Mouse (Mus musculus) hindbrain, embryonic 14.5 days (tissue): ENCODE results near the gene Pepd. TPM values are rescaled to one million over a fixed set of nuclear protein-coding genes. Genes with fewer than 3 reads are reported as not detected.

Experiments
- ATAC-seq: fragments of 200-750 bp; cut with Nextera tagmentation; 2 replicates; pipeline ENCODE4 v1.8.0; 2017; ENCODE audit warnings: moderate number of reproducible peaks, mild to moderate bottlenecking, moderate TSS enrichment, moderate library complexity; ENCODE audit not compliant: low FRiP score
- DNase-seq: peaks from one replicate; pipeline ENCODE4 v3.0.0-alpha.2; 2015; ENCODE audit warnings: low spot score
- H3K27ac ChIP-seq: fragments of 300-500 bp; sonication (generic); 2 replicates; pipeline ENCODE4 v1.5.1; 2014; ENCODE audit warnings: mild to moderate bottlenecking, moderate library complexity
- H3K27me3 ChIP-seq: fragments of 300-500 bp; sonication (generic); 2 replicates; pipeline ENCODE4 v1.6.1; 2014; ENCODE audit warnings: mild to moderate bottlenecking, low read length, mixed read lengths; ENCODE audit not compliant: control insufficient read depth, insufficient read depth
- H3K36me3 ChIP-seq: fragments of 300-500 bp; sonication (generic); replicated peaks from 2 replicates; pipeline ENCODE4 v1.6.1; 2014; ENCODE audit not compliant: control insufficient read depth, insufficient read depth
- H3K4me1 ChIP-seq: fragments of 300-500 bp; sonication (generic); replicated peaks from 2 replicates; pipeline ENCODE4 v1.6.1; 2014; ENCODE audit warnings: antibody characterized with exemption, low read length, mixed read lengths; ENCODE audit not compliant: control insufficient read depth, insufficient read depth
- H3K4me2 ChIP-seq: fragments of 300-500 bp; sonication (generic); replicated peaks from 2 replicates; pipeline ENCODE4 v1.6.1; 2014; ENCODE audit warnings: mild to moderate bottlenecking, moderate library complexity
- H3K4me3 ChIP-seq: fragments of 300-500 bp; sonication (generic); replicated peaks from 2 replicates; pipeline ENCODE4 v1.5.1; 2014; ENCODE audit warnings: mild to moderate bottlenecking, low read length
- H3K9ac ChIP-seq: fragments of 300-500 bp; sonication (generic); 2 replicates; pipeline ENCODE4 v1.6.1; 2014
- H3K9me3 ChIP-seq: fragments of 300-500 bp; sonication (generic); 2 replicates; pipeline ENCODE4 v1.6.1; 2016; ENCODE audit warnings: low read length; ENCODE audit not compliant: control insufficient read depth
- WGBS: fragments of 180-500 bp; shearing (Covaris S2); extraction: QIAGEN DNeasy Blood & Tissue Kit; methylation state at CpG from one replicate; pipeline ENCODE4 v1.1.7; 2014; 5-methylcytosine and 5-hydroxymethylcytosine counted together
- polyA plus RNA-seq: library from polyadenylated mRNA; unstranded; fragments of >200 nt; fragmentation: Nextera tagmentation; extraction: Ambion mirVana; gene quantifications from 2 replicates; pipeline ENCODE4 v1.2.1, GENCODE M21; 2014

Gene Pepd
- polyA plus RNA-seq, 1 experiment from 2014 or later: 63.8 TPM

- Histone ChIP-seq H3K4me3 (no peak overlapping the region), H3K27me3 (no peaks in the 10 kb centered on the region), H3K4me2 (no peak overlapping the region), H3K4me1 (peaks cover 8% of the 10 kb centered on the region; the same call in 1 of the 2 replicates), H3K9ac (no peak overlapping the region), H3K36me3 (no peaks in the 10 kb centered on the region), H3K9me3 (no peaks in the 10 kb centered on the region), H3K27ac (no peak overlapping the region)
- WGBS: 41% methylated on average over 1 of the region's 1 CpGs
- DNase-seq: no peak
- ATAC-seq: no peak
Measured at GRCm38 (mm10) chr7:34897058-34897457, 15.1 kb upstream of the Pepd start.

- DNase-seq: no peak
- no peaks in the 10 kb centered on the region for H3K27me3 ChIP-seq
- no peaks in the 10 kb centered on the region for H3K36me3 ChIP-seq
- 30% methylated on average over 24 of the region's 24 CpGs for WGBS
- peaks cover 15% of the 10 kb centered on the region for H3K4me1 ChIP-seq
- H3K9ac ChIP-seq: no peak overlapping the region
- H3K9me3 ChIP-seq: no peaks in the 10 kb centered on the region
- no peak overlapping the region for H3K4me3 ChIP-seq
- peak; percentile 26; the same call in 1 of the 2 replicates for ATAC-seq
- H3K4me2 ChIP-seq: no peak overlapping the region
- no peak overlapping the region for H3K27ac ChIP-seq
Measured at GRCm38 (mm10) chr7:34910096-34911066, 1.8 kb upstream of the Pepd start.

- Histone ChIP-seq H3K36me3 (no peaks in the 10 kb centered on the region), H3K27me3 (no peaks in the 10 kb centered on the region), H3K27ac (no peak overlapping the region), H3K9ac (no peak overlapping the region), H3K9me3 (no peaks in the 10 kb centered on the region), H3K4me3 (no peak overlapping the region), H3K4me1 (peaks cover 15% of the 10 kb centered on the region), H3K4me2 (no peak overlapping the region)
- ATAC-seq (no peak), DNase-seq (no peak)
- 95% methylated on average over 9 of the region's 9 CpGs for WGBS
Measured at GRCm38 (mm10) chr7:34913956-34914355, 1.8 kb downstream of the Pepd start.

GRCm38 (mm10) chr7:34915555-34915954, 3.4 kb downstream of the Pepd start:
- Histone ChIP-seq H3K4me3 (no peak overlapping the region), H3K9ac (no peak overlapping the region), H3K27ac (no peak overlapping the region), H3K36me3 (no peaks in the 10 kb centered on the region), H3K4me1 (peaks cover 15% of the 10 kb centered on the region), H3K9me3 (no peaks in the 10 kb centered on the region), H3K4me2 (no peak overlapping the region), H3K27me3 (no peaks in the 10 kb centered on the region)
- DNase-seq (no peak), ATAC-seq (no peak)
- WGBS: 91% methylated on average over 5 of the region's 5 CpGs

- no peak overlapping the region for H3K4me3 ChIP-seq
- H3K36me3 ChIP-seq: no peaks in the 10 kb centered on the region; the same call in 1 of the 2 replicates
- WGBS: 83% methylated on average over 6 of the region's 6 CpGs
- no peaks in the 10 kb centered on the region for H3K9me3 ChIP-seq
- peaks cover 8% of the 10 kb centered on the region for H3K4me1 ChIP-seq
- ATAC-seq (no peak), DNase-seq (no peak)
- no peak overlapping the region for H3K4me2 ChIP-seq
- H3K27me3 ChIP-seq: no peaks in the 10 kb centered on the region
- H3K27ac ChIP-seq: no peak overlapping the region
- H3K9ac ChIP-seq: no peak overlapping the region
Measured at GRCm38 (mm10) chr7:34917558-34917957, 5.4 kb downstream of the Pepd start.

- Histone ChIP-seq H3K9me3 (no peaks in the 10 kb centered on the region), H3K36me3 (no peaks in the 10 kb centered on the region; the same call in 1 of the 2 replicates), H3K4me3 (no peak overlapping the region), H3K27ac (no peak overlapping the region), H3K9ac (no peak overlapping the region), H3K27me3 (no peaks in the 10 kb centered on the region), H3K4me1 (peaks cover 4% of the 10 kb centered on the region), H3K4me2 (no peak overlapping the region)
- no peak for ATAC-seq
- DNase-seq: no peak
- 88% methylated on average over 4 of the region's 4 CpGs for WGBS
Measured at GRCm38 (mm10) chr7:34917998-34918397, 5.8 kb downstream of the Pepd start.

GRCm38 (mm10) chr7:34918416-34918815, 6.2 kb downstream of the Pepd start:
- no peak for DNase-seq
- H3K27me3 ChIP-seq: no peaks in the 10 kb centered on the region
- H3K27ac ChIP-seq: no peak overlapping the region
- no peaks in the 10 kb centered on the region; the same call in 1 of the 2 replicates for H3K36me3 ChIP-seq
- ATAC-seq: 0 out of 2 replicates have a peak, but pooled peaks have one; percentile 28
- no peak overlapping the region for H3K9ac ChIP-seq
- no peaks in the 10 kb centered on the region for H3K9me3 ChIP-seq
- 0 out of 2 replicates have a peak, but pooled peaks cover under 1% of the 10 kb centered on the region for H3K4me1 ChIP-seq
- no peak overlapping the region for H3K4me2 ChIP-seq
- 81% methylated on average over 8 of the region's 8 CpGs for WGBS
- no peak overlapping the region for H3K4me3 ChIP-seq

- DNase-seq: no peak
- Histone ChIP-seq H3K9ac (no peak overlapping the region), H3K4me2 (no peak overlapping the region), H3K27me3 (no peaks in the 10 kb centered on the region), H3K4me1 (no peaks in the 10 kb centered on the region), H3K27ac (no peak overlapping the region), H3K9me3 (no peaks in the 10 kb centered on the region), H3K36me3 (no peaks in the 10 kb centered on the region; the same call in 1 of the 2 replicates), H3K4me3 (no peak overlapping the region)
- ATAC-seq: no peak
- 82% methylated on average over 5 of the region's 5 CpGs for WGBS
Measured at GRCm38 (mm10) chr7:34919054-34919453, 6.9 kb downstream of the Pepd start.

- H3K9ac ChIP-seq: no peak overlapping the region
- H3K4me1 ChIP-seq: no peaks in the 10 kb centered on the region
- 51% methylated on average over 5 of the region's 5 CpGs for WGBS
- no peak overlapping the region for H3K27ac ChIP-seq
- no peaks in the 10 kb centered on the region; the same call in 1 of the 2 replicates for H3K36me3 ChIP-seq
- no peaks in the 10 kb centered on the region for H3K27me3 ChIP-seq
- no peak overlapping the region for H3K4me3 ChIP-seq
- H3K9me3 ChIP-seq: no peaks in the 10 kb centered on the region
- no peak overlapping the region for H3K4me2 ChIP-seq
- DNase-seq: no peak
- no peak for ATAC-seq
Measured at GRCm38 (mm10) chr7:34919809-34920208, 7.6 kb downstream of the Pepd start.
